In the genomic region with DNA sequence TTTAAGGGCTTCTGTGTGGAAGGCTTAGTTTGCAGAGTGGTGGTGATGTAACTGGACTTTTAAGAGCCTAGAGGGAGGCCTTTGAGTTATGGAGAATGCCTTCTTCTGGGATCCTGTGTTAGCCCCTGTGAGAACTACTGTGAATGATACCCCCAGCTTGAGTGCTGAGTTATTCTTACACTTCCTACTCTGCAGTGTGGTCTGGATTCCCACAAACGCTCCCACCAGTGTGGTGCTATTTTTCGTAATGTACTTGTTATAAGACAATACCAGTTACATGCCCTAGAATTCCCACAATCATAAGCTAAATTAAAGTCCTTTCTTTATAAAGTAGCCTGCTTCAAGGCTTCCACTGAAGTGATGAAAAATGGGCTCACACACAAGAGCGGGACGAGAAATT, we compare ENCODE assay signal across 23 mouse cellular contexts.
A peak's percentile ranks its signal among the peaks of the same experiment; 100 is the strongest.
DNase-seq lines count a peak whose midpoint lies in the region; ATAC-seq and TF ChIP-seq lines count a peak whose summit lies in the region.
"Had no signal": no experiment of that assay in that cellular context is flagged by ENCODE, and none has a peak within 500 bp of the region (broad histone marks: within the 10 kb centered on the region; RNA-seq: fewer than 3 reads in every experiment).

No protein-coding gene starts in this region.

- H3K4me1 ChIP-seq in lung, postnatal 0 days (ENCODE audit: insufficient read depth, low read depth, low read length), result no peaks in the 10 kb centered on the region

- H3K27me3 ChIP-seq in lung, postnatal 0 days (replicated peaks; ENCODE audit: insufficient read depth, low read length), result no peaks in the 10 kb centered on the region
- H3K27me3 ChIP-seq: CH12.LX, Patski had no signal

- DNase-seq in frontal cortex, postnatal 36 days (ENCODE audit: low spot score in 2 of 2), result no peak
- peak; percentile 18 for DNase-seq in heart, adult 11 months
- DNase-seq in heart, postnatal 36 days, result no peak
- no peak for DNase-seq in lung, postnatal 0 days (ENCODE audit: low spot score)
- DNase-seq in lung, adult 18-20 months, result no peak
- peak; percentile 19 for DNase-seq in brain, adult 2 months (ENCODE audit: low read depth, low spot score)
- DNase-seq in right cerebral cortex, adult 18-20 months, result no peak
- DNase-seq: adrenal gland, adult 2 months; adrenal gland, adult 8-10 months; adrenal gland, postnatal 10 days; adrenal gland, postnatal 14 days; adrenal gland, postnatal 25 days; adrenal gland, postnatal 36 days; B cell, adult 2 months; cerebellum, adult 11 months; cerebellum, adult 11-12 months; cerebellum, adult 18-20 months had no signal

- WGBS in lung, postnatal 0 days, result 88% methylated on average over 4 of the region's 4 CpGs

- intact Hi-C loops in heart, postnatal 36 days (cut with DNase I), result no loop called here

- no peak overlapping the region for H3K4me2 ChIP-seq in lung, postnatal 0 days (replicated peaks; ENCODE audit: low read depth, low read length)

- no peak for TF ChIP-seq CTCF in lung, postnatal 0 days (IDR thresholded peaks at IDR 0.05)

- no peak overlapping the region for H3K4me3 ChIP-seq in lung, postnatal 0 days (ENCODE audit: low read depth, low read length)

- no peak for TF ChIP-seq EP300 in lung, postnatal 0 days (IDR thresholded peaks at IDR 0.05)

- H3K9me3 ChIP-seq in lung, postnatal 0 days (ENCODE audit: low read length), result no peaks in the 10 kb centered on the region
- H3K9me3 ChIP-seq: G1E had no signal

- H3K36me3 ChIP-seq in lung, postnatal 0 days (ENCODE audit: insufficient read depth, low read length), result no peaks in the 10 kb centered on the region
- H3K36me3 ChIP-seq: G1E had no signal

- H3K9ac ChIP-seq in lung, postnatal 0 days (replicated peaks; ENCODE audit: low read depth), result no peak overlapping the region

- H3K27ac ChIP-seq in lung, postnatal 0 days (ENCODE audit: low read length), result no peak overlapping the region

- peak; percentile 91 for ATAC-seq in frontal cortex, adult (ENCODE audit: low TSS enrichment)
- peak; percentile 41; the same call in 1 of the 2 replicates for ATAC-seq in lung, postnatal 0 days
- ATAC-seq: activated CD4-positive, CD25-positive, alpha-beta regulatory T cell, adult 4 months; CD4-positive, CD25-positive, alpha-beta regulatory T cell, adult 4 months; Patski had no signal

Comparison
In these comparisons a context has a peak if more than half of its experiments do, and no peak if none do; other contexts are left out.
1. DNase-seq: peak in heart, adult 11 months (single experiment) and brain, adult 2 months (single experiment); none in frontal cortex, postnatal 36 days (0 of 2), heart, postnatal 36 days (0 of 2), lung, postnatal 0 days (single experiment), lung, adult 18-20 months (0 of 2) and right cerebral cortex, adult 18-20 months (single experiment).